8 mouse cellular contexts compared by ENCODE assay signal in the genomic region with DNA sequence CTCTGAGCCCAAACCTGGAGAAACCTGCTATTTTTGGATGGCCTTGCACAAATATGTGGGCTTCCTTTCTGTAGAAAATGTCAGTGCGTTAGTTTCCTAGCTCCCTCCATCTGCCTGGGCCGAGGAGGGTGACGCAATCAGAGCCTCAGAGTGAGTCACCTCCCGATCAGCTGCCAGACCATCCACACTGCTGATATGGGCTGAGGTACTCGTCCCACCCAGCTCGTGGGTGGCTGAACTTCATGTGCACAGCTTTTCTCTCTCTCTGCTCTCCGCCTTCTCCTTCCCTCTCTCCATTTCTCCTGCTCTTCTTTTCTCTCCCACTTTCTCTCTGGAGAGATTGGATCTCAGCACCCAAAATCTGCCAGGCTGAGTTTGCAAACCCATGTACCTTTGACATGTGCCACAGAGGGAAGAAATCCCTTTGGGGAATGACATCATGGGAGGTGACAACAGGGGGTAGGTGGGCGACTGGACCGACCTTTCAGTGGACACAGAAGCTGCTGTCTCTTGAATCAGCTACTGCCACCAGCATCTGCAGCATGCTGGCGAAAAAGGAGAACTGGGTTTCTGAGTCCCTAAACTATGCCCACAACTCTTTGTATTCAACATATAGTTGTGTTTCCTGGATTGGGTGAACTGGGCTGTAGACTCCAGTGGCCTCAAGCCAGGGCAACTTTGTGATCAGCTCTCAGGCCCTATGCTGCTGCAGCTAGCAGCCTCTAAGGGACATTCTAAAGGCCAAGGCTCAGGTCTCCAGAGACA. TPM values are rescaled to one million over a fixed set of nuclear protein-coding genes. Genes with fewer than 3 reads are reported as not detected.
A peak's percentile ranks its signal among the peaks of the same experiment; 100 is the strongest.
DNase-seq lines count a peak whose midpoint lies in the region; ATAC-seq and TF ChIP-seq lines count a peak whose summit lies in the region.

No protein-coding gene starts in this region.

- DNase-seq in limb, embryonic 14.5 days (ENCODE audit: low spot score) = peak; percentile 45
- no peak for DNase-seq in limb, embryonic 10.5 days (ENCODE audit: low spot score)
- DNase-seq in gastrocnemius, postnatal 10 days = peak; percentile 39
- DNase-seq in layer of hippocampus, adult 2 months (ENCODE audit: low spot score in 2 of 2) = peak; percentile 81 to 90
- DNase-seq in lung, postnatal 36 days = peak; percentile 80
- peak; percentile 34 for DNase-seq in urinary bladder, adult 2 months (ENCODE audit: low spot score)
- no peak for DNase-seq in kidney, postnatal 36 days
- DNase-seq in hindbrain, postnatal 0 days (ENCODE audit: low spot score) = no peak

- no peak overlapping the region for H3K4me2 ChIP-seq in limb, embryonic 14.5 days (replicated peaks; ENCODE audit: low read depth, low read length, severe bottlenecking)
- no peak overlapping the region for H3K4me2 ChIP-seq in hindbrain, postnatal 0 days (ENCODE audit: low read depth, low read length)

- H3K9me3 ChIP-seq in limb, embryonic 14.5 days (ENCODE audit: control insufficient read depth, low read length) = no peaks in the 10 kb centered on the region
- no peaks in the 10 kb centered on the region for H3K9me3 ChIP-seq in limb, embryonic 10.5 days (replicated peaks)
- H3K9me3 ChIP-seq in hindbrain, postnatal 0 days (ENCODE audit: low read length) = no peaks in the 10 kb centered on the region

- no peak overlapping the region; the same call in 1 of the 2 replicates for H3K9ac ChIP-seq in limb, embryonic 14.5 days (ENCODE audit: low read depth, low read length, severe bottlenecking)
- H3K9ac ChIP-seq in hindbrain, postnatal 0 days (replicated peaks; ENCODE audit: low read length) = no peak overlapping the region

- no peak for TF ChIP-seq CTCF in layer of hippocampus, adult 2 months (conservative IDR thresholded peaks at IDR 0.05)
- TF ChIP-seq CTCF in hindbrain, postnatal 0 days (IDR thresholded peaks at IDR 0.05; ENCODE audit: low read depth) = no peak

- 62% methylated on average over 10 of the region's 10 CpGs for WGBS in limb, embryonic 14.5 days
- WGBS in limb, embryonic 10.5 days = 88% methylated on average over 10 of the region's 10 CpGs
- WGBS in hindbrain, postnatal 0 days = 85% methylated on average over 10 of the region's 10 CpGs

- peaks cover 23% of the 10 kb centered on the region for H3K4me1 ChIP-seq in limb, embryonic 14.5 days (ENCODE audit: control insufficient read depth, insufficient read depth, low read length)
- H3K4me1 ChIP-seq in limb, embryonic 10.5 days = peaks cover 53% of the 10 kb centered on the region
- peaks cover 5% of the 10 kb centered on the region for H3K4me1 ChIP-seq in hindbrain, postnatal 0 days (ENCODE audit: insufficient read depth, low read length)

- ATAC-seq in limb, embryonic 14.5 days (ENCODE audit: low FRiP score, low read depth) = no peak
- no peak for ATAC-seq in hindbrain, postnatal 0 days

- no peak overlapping the region for H3K4me3 ChIP-seq in limb, embryonic 14.5 days (replicated peaks; ENCODE audit: low read length)
- H3K4me3 ChIP-seq in limb, embryonic 10.5 days = no peak overlapping the region
- H3K4me3 ChIP-seq in layer of hippocampus, adult 2 months = no peak overlapping the region
- H3K4me3 ChIP-seq in hindbrain, postnatal 0 days (ENCODE audit: low read length) = no peak overlapping the region

- no peak for TF ChIP-seq POLR2A in limb, embryonic 14.5 days (IDR thresholded peaks at IDR 0.05; ENCODE audit: borderline replicate concordance, extremely low read depth, insufficient read depth, insufficient read length)

- H3K27ac ChIP-seq in limb, embryonic 14.5 days (replicated peaks; ENCODE audit: low read depth, low read length) = 0 out of 2 replicates have a peak overlapping the region, but pooled peaks have one; percentile 38
- H3K27ac ChIP-seq in limb, embryonic 10.5 days = no peak overlapping the region
- H3K27ac ChIP-seq in layer of hippocampus, adult 2 months = peak overlapping the region; percentile 91
- H3K27ac ChIP-seq in hindbrain, postnatal 0 days = no peak overlapping the region

- H3K36me3 ChIP-seq in limb, embryonic 14.5 days (ENCODE audit: control insufficient read depth, insufficient read depth, low read length) = no peaks in the 10 kb centered on the region
- no peaks in the 10 kb centered on the region for H3K36me3 ChIP-seq in limb, embryonic 10.5 days
- H3K36me3 ChIP-seq in hindbrain, postnatal 0 days (ENCODE audit: insufficient read depth, low read length) = no peaks in the 10 kb centered on the region

- H3K27me3 ChIP-seq in limb, embryonic 14.5 days (ENCODE audit: control insufficient read depth, insufficient read depth, low read length) = no peaks in the 10 kb centered on the region
- H3K27me3 ChIP-seq in limb, embryonic 10.5 days (ENCODE audit: low read depth, poor library complexity, severe bottlenecking) = no peaks in the 10 kb centered on the region
- H3K27me3 ChIP-seq in hindbrain, postnatal 0 days (ENCODE audit: insufficient read depth, low read length) = no peaks in the 10 kb centered on the region

RNA-seq across cellular contexts. Expression of gene Smad3, which starts 36.1 kb away (rescaled TPM):
- 50.9 and 72.1 TPM in 2 replicates for polyA plus RNA-seq in limb, embryonic 14.5 days (2012; rRNA removed)
- 25.1 and 28.0 TPM in 2 replicates for polyA plus RNA-seq in limb, embryonic 14.5 days (2014; fragmentation: Nextera tagmentation; extraction: Ambion mirVana)
- 27.1 and 27.7 TPM in 2 replicates for polyA plus RNA-seq in limb, embryonic 10.5 days (2016; fragmentation: Nextera tagmentation; extraction: Ambion mirVana)
- 10 to 100 TPM; 44.9 to 45.0 TPM for total RNA-seq in gastrocnemius, postnatal 10 days (2021)
- 10 to 100 TPM; 48.7 to 49.6 TPM for total RNA-seq in layer of hippocampus, adult 2 months (2021)
- 33.3 and 39.4 TPM in 2 replicates for polyA plus RNA-seq in urinary bladder, adult 2 months (2012; rRNA removed)
- 26.5 and 34.0 TPM in 2 replicates for total RNA-seq in hindbrain, postnatal 0 days (2014; rRNA removed)
- 7.2 and 7.5 TPM in 2 replicates for polyA plus RNA-seq in hindbrain, postnatal 0 days (2015; fragmentation: Nextera tagmentation; extraction: Ambion mirVana)

Comparison
In these comparisons a context has a peak if more than half of its experiments do, and no peak if none do; other contexts are left out.
1. DNase-seq: peak in limb, embryonic 14.5 days (single experiment), gastrocnemius, postnatal 10 days (single experiment), layer of hippocampus, adult 2 months (2 of 2), lung, postnatal 36 days (single experiment) and urinary bladder, adult 2 months (single experiment); none in limb, embryonic 10.5 days (single experiment), kidney, postnatal 36 days (0 of 2) and hindbrain, postnatal 0 days (single experiment).
2. H3K27ac ChIP-seq: peak in limb, embryonic 14.5 days (single experiment) and layer of hippocampus, adult 2 months (single experiment); none in limb, embryonic 10.5 days (single experiment) and hindbrain, postnatal 0 days (single experiment).